Mouse (Mus musculus): ENCODE measurements around the gene Osgin1. TPM values are rescaled to one million over a fixed set of nuclear protein-coding genes. Genes with fewer than 3 reads are reported as not detected.
A peak's percentile ranks its signal among the peaks of the same experiment; 100 is the strongest.

Gene Osgin1
- polyA plus RNA-seq, 1 experiment from 2014 or later, result 10.2 TPM

GRCm38 (mm10) chr8:119399255-119399654 lies 34.7 kb upstream of the Osgin1 start:
- no peak overlapping the region for H3K4me3 ChIP-seq (replicated peaks; ENCODE audit: low read length)
- H3K4me1 ChIP-seq (ENCODE audit: control insufficient read depth, insufficient read depth, low read length), result peaks cover 8% of the 10 kb centered on the region; the same call in 1 of the 2 replicates
- no peaks in the 10 kb centered on the region for H3K27me3 ChIP-seq (ENCODE audit: control insufficient read depth, insufficient read depth, low read length)
- H3K4me2 ChIP-seq (ENCODE audit: low read depth, low read length), result no peak overlapping the region
- H3K27ac ChIP-seq (ENCODE audit: low read length), result no peak overlapping the region
- no peaks in the 10 kb centered on the region for H3K9me3 ChIP-seq (replicated peaks; ENCODE audit: control insufficient read depth, low read length)
- no peak overlapping the region for H3K9ac ChIP-seq (ENCODE audit: low read length)
- no peak for ATAC-seq (ENCODE audit: insufficient read depth, low FRiP score)
- 70% methylated on average over 6 of the region's 6 CpGs for WGBS
- no peaks in the 10 kb centered on the region; the same call in 1 of the 2 replicates for H3K36me3 ChIP-seq (ENCODE audit: control insufficient read depth, insufficient read depth, low read length)

- Histone ChIP-seq H3K27ac (ENCODE audit: low read length) (peak overlapping the region; percentile 36; the same call in 1 of the 2 replicates), H3K4me3 (replicated peaks; ENCODE audit: low read length) (no peak overlapping the region), H3K9me3 (replicated peaks; ENCODE audit: control insufficient read depth, low read length) (no peaks in the 10 kb centered on the region), H3K9ac (ENCODE audit: low read length) (no peak overlapping the region), H3K36me3 (ENCODE audit: control insufficient read depth, insufficient read depth, low read length) (no peaks in the 10 kb centered on the region; the same call in 1 of the 2 replicates), H3K4me1 (ENCODE audit: control insufficient read depth, insufficient read depth, low read length) (peaks cover 8% of the 10 kb centered on the region; the same call in 1 of the 2 replicates), H3K4me2 (ENCODE audit: low read depth, low read length) (no peak overlapping the region), H3K27me3 (ENCODE audit: control insufficient read depth, insufficient read depth, low read length) (no peaks in the 10 kb centered on the region)
- 60% methylated on average over 9 of the region's 9 CpGs for WGBS
- ATAC-seq (ENCODE audit: insufficient read depth, low FRiP score), result peak; percentile 68
These were observed 33.7 kb upstream of the Osgin1 start for GRCm38 (mm10) chr8:119400122-119400671.

DNA sequence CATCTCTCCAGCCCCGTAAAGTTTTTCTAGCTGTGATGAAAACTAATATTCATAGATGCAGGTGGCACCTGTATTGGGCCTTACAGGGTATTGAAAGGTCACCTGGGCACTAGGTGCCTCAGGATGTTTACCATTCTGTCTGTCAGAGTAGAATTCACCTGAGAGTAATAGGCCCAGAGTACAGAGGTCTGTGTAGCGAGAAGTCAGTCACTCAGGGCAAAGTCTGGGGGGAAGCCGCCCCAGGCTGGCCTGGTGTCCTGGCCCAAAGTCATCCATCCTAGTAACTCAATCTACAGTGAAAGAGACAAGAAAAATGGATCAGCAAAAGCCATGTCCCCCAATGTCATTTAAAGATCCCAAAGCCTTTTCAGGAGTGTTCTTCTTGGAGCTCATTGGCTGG lies 33.0 kb upstream of the Osgin1 start:
- no peaks in the 10 kb centered on the region for H3K9me3 ChIP-seq (replicated peaks; ENCODE audit: control insufficient read depth, low read length)
- H3K4me3 ChIP-seq (replicated peaks; ENCODE audit: low read length), result no peak overlapping the region
- H3K36me3 ChIP-seq (ENCODE audit: control insufficient read depth, insufficient read depth, low read length), result no peaks in the 10 kb centered on the region; the same call in 1 of the 2 replicates
- ATAC-seq (ENCODE audit: insufficient read depth, low FRiP score), result no peak
- no peak overlapping the region for H3K4me2 ChIP-seq (ENCODE audit: low read depth, low read length)
- WGBS, result 62% methylated on average over 3 of the region's 3 CpGs
- peaks cover 2% of the 10 kb centered on the region; the same call in 1 of the 2 replicates for H3K4me1 ChIP-seq (ENCODE audit: control insufficient read depth, insufficient read depth, low read length)
- no peak overlapping the region for H3K27ac ChIP-seq (ENCODE audit: low read length)
- no peak overlapping the region for H3K9ac ChIP-seq (ENCODE audit: low read length)
- no peaks in the 10 kb centered on the region for H3K27me3 ChIP-seq (ENCODE audit: control insufficient read depth, insufficient read depth, low read length)

- no peaks in the 10 kb centered on the region for H3K27me3 ChIP-seq (ENCODE audit: control insufficient read depth, insufficient read depth, low read length)
- 80% methylated on average over 10 of the region's 10 CpGs for WGBS
- H3K4me3 ChIP-seq (replicated peaks; ENCODE audit: low read length), result no peak overlapping the region
- H3K9ac ChIP-seq (ENCODE audit: low read length), result no peak overlapping the region
- H3K27ac ChIP-seq (ENCODE audit: low read length), result no peak overlapping the region
- H3K4me2 ChIP-seq (ENCODE audit: low read depth, low read length), result no peak overlapping the region
- H3K9me3 ChIP-seq (replicated peaks; ENCODE audit: control insufficient read depth, low read length), result no peaks in the 10 kb centered on the region
- no peak for ATAC-seq (ENCODE audit: insufficient read depth, low FRiP score)
- no peaks in the 10 kb centered on the region for H3K36me3 ChIP-seq (ENCODE audit: control insufficient read depth, insufficient read depth, low read length)
- H3K4me1 ChIP-seq (ENCODE audit: control insufficient read depth, insufficient read depth, low read length), result no peaks in the 10 kb centered on the region
These were observed 30.0 kb upstream of the Osgin1 start for GRCm38 (mm10) chr8:119403912-119404311.

GRCm38 (mm10) chr8:119404648-119405047 lies 29.3 kb upstream of the Osgin1 start:
- Histone ChIP-seq H3K4me3 (replicated peaks; ENCODE audit: low read length) (no peak overlapping the region), H3K36me3 (ENCODE audit: control insufficient read depth, insufficient read depth, low read length) (no peaks in the 10 kb centered on the region), H3K4me1 (ENCODE audit: control insufficient read depth, insufficient read depth, low read length) (no peaks in the 10 kb centered on the region), H3K27me3 (ENCODE audit: control insufficient read depth, insufficient read depth, low read length) (no peaks in the 10 kb centered on the region), H3K9ac (ENCODE audit: low read length) (no peak overlapping the region), H3K9me3 (replicated peaks; ENCODE audit: control insufficient read depth, low read length) (no peaks in the 10 kb centered on the region), H3K4me2 (ENCODE audit: low read depth, low read length) (no peak overlapping the region), H3K27ac (ENCODE audit: low read length) (no peak overlapping the region)
- 96% methylated on average over 5 of the region's 5 CpGs for WGBS
- ATAC-seq (ENCODE audit: insufficient read depth, low FRiP score), result no peak

DNA sequence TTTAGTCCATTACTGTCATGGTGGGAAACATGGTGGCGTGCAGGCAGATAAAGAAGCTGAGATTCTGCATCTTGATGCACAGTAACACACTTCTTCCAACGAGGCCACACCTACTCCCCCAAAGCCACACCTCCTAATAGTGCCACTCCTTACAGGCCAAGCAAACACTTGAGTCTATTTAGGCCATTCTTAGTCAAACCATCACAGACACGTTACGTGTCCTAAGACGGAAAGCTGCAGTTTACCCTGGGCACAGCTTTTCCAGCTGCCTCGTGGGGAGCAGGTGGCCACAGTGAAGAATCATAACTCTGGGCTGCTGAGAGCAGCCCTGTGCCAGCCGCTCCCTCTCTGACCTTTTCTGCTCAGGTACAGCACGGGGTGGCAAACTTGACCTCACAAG lies 25.6 kb upstream of the Osgin1 start:
- Histone ChIP-seq H3K4me1 (ENCODE audit: control insufficient read depth, insufficient read depth, low read length) (peaks cover 5% of the 10 kb centered on the region; the same call in 1 of the 2 replicates), H3K4me3 (replicated peaks; ENCODE audit: low read length) (no peak overlapping the region), H3K9me3 (replicated peaks; ENCODE audit: control insufficient read depth, low read length) (no peaks in the 10 kb centered on the region), H3K27ac (ENCODE audit: low read length) (no peak overlapping the region), H3K9ac (ENCODE audit: low read length) (no peak overlapping the region), H3K4me2 (ENCODE audit: low read depth, low read length) (no peak overlapping the region), H3K36me3 (ENCODE audit: control insufficient read depth, insufficient read depth, low read length) (no peaks in the 10 kb centered on the region), H3K27me3 (ENCODE audit: control insufficient read depth, insufficient read depth, low read length) (no peaks in the 10 kb centered on the region)
- no peak for ATAC-seq (ENCODE audit: insufficient read depth, low FRiP score)
- WGBS, result 71% methylated on average over 8 of the region's 8 CpGs

DNA sequence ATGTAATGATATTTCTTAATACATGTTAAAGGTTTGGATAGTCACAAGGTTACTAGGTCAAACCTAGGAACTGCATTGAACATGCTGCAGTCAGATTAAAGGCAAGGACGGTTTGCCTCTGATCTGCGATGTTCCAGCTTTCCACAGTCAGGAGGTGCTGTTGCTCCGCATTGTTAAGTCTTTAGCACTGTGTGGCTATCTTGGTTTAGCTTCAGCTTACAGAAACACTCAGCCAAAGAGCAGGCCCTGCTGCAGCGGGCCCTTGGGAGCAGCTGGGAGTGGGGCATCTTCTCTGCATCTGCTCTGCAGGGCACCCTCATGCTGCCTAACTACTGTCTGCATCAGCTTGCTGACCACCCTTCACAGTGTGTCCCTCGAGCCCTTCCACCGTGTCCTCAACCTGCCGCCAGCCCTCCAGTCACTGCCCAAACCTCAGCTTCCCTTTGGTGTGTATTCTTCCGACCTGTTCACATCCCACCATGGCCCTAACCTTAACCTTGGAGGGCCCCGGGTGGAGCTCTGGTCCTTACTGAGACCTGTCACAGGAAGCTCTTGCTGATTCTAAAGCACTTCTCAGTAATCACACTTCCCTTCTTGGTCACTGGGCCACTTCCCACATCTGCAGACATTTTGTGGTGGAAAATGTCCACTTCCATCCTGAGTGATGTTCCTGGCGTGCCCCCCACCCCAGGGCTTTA lies 21.7 kb upstream of the Osgin1 start:
- Histone ChIP-seq H3K27me3 (ENCODE audit: control insufficient read depth, insufficient read depth, low read length) (no peaks in the 10 kb centered on the region), H3K9ac (ENCODE audit: low read length) (no peak overlapping the region), H3K9me3 (replicated peaks; ENCODE audit: control insufficient read depth, low read length) (no peaks in the 10 kb centered on the region), H3K4me1 (ENCODE audit: control insufficient read depth, insufficient read depth, low read length) (peaks cover 5% of the 10 kb centered on the region; the same call in 1 of the 2 replicates), H3K36me3 (ENCODE audit: control insufficient read depth, insufficient read depth, low read length) (no peaks in the 10 kb centered on the region), H3K4me2 (ENCODE audit: low read depth, low read length) (peak overlapping the region; percentile 52; the same call in 1 of the 2 replicates), H3K27ac (ENCODE audit: low read length) (no peak overlapping the region), H3K4me3 (replicated peaks; ENCODE audit: low read length) (no peak overlapping the region)
- WGBS, result 61% methylated on average over 10 of the region's 10 CpGs
- peak; percentile 2; the same call in 1 of the 2 replicates for ATAC-seq (ENCODE audit: insufficient read depth, low FRiP score)

DNA sequence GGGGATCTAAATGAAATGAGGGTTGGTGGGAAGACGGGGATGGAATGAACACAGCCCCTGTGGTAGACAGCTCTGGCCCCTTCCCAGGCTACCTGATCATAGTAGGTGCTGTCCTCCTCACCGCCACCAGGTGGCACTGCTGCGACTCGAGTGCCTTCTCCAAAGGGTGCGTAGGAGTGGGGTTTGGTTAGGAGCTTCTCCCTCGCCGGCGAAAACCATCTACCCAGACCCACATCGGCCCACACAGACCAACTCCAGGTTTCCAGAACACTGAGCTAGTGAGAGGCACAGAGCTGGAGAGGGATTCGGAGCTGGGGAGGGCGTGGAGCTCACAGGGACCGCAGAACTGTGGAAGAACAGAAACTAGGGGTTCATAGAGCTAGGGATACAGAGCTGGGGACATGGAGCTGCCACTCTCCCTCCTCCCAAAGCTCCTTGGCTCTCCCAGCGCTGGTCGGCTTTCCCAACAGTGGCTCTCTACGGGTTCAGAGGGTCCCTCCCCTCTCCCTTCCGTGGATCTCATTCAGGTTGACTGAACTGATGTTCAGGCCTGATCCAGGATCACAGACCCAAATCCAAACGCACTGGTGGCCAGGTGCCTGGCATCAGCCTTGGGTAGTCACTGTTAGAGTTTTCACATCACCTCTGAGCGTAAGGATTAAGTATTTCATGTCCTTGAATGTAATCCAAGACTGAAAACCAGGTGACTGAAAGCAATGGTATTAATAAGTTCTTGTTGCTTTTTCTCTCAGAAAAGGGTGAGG lies 21.0 kb upstream of the Osgin1 start:
- Histone ChIP-seq H3K27me3 (ENCODE audit: control insufficient read depth, insufficient read depth, low read length) (no peaks in the 10 kb centered on the region), H3K36me3 (ENCODE audit: control insufficient read depth, insufficient read depth, low read length) (no peaks in the 10 kb centered on the region), H3K4me3 (replicated peaks; ENCODE audit: low read length) (peak overlapping the region; percentile 28), H3K9me3 (replicated peaks; ENCODE audit: control insufficient read depth, low read length) (no peaks in the 10 kb centered on the region), H3K4me2 (ENCODE audit: low read depth, low read length) (peak overlapping the region; percentile 52), H3K4me1 (ENCODE audit: control insufficient read depth, insufficient read depth, low read length) (peaks cover 5% of the 10 kb centered on the region; the same call in 1 of the 2 replicates), H3K9ac (ENCODE audit: low read length) (peak overlapping the region; percentile 65), H3K27ac (ENCODE audit: low read length) (no peak overlapping the region)
- peak; percentile 69; the same call in 1 of the 2 replicates for ATAC-seq (ENCODE audit: insufficient read depth, low FRiP score)
- WGBS, result 14% methylated on average over 18 of the region's 18 CpGs

DNA sequence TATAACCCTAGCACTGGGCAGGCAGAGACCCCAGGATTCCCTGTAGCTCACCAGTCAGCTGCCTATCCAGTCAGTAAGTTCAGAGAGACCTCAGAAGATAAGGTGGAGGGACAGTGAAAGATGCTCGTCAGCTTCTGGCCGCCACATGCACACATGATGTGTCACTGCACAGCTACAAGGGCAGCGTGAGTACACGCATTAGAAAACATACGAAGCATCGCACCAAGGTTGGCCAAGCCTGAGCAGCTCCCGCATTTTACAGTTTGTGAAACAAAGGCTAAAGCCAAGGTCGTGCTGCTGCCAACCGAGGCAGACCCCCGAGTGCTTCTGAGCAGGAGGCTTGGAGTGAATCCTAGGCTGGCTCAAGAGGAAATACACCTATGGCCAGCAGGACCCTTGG lies 20.3 kb upstream of the Osgin1 start:
- Histone ChIP-seq H3K9me3 (replicated peaks; ENCODE audit: control insufficient read depth, low read length) (no peaks in the 10 kb centered on the region), H3K4me2 (ENCODE audit: low read depth, low read length) (no peak overlapping the region), H3K4me1 (ENCODE audit: control insufficient read depth, insufficient read depth, low read length) (peaks cover 5% of the 10 kb centered on the region; the same call in 1 of the 2 replicates), H3K9ac (ENCODE audit: low read length) (no peak overlapping the region), H3K27me3 (ENCODE audit: control insufficient read depth, insufficient read depth, low read length) (no peaks in the 10 kb centered on the region), H3K4me3 (replicated peaks; ENCODE audit: low read length) (no peak overlapping the region), H3K36me3 (ENCODE audit: control insufficient read depth, insufficient read depth, low read length) (no peaks in the 10 kb centered on the region), H3K27ac (ENCODE audit: low read length) (no peak overlapping the region)
- 79% methylated on average over 10 of the region's 10 CpGs for WGBS
- no peak for ATAC-seq (ENCODE audit: insufficient read depth, low FRiP score)

All from stomach, embryonic 16.5 days (tissue).